Mouse (Mus musculus) ZHBTc4 (cell line): ENCODE results near the gene Antxr1.

Experiments used
- DNase-seq: peaks from one replicate; pipeline ENCODE4 v3.0.0-alpha.2; 2011; ENCODE audit warnings: low read depth, low spot score

Antxr1 gene

DNA sequence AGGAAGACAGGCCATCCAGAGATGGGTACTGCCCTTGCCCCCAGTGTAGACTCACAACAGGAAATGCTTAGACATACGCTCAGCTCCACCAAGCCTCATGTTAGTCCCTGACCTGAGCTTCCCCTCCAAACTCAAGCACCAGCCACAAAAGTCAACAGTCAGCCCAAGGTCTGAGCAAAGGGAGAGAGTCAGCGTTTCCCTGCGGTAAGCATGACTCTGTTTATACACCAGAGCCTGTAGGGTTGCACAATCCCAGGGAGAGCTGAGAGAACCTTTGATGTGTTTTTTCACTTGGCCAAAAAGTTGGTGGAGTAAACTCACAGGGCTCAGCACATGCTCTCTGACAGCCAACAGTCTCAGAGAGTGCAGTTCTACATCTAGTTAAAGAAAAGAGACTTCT is 145.9 kb downstream of the Antxr1 start:
- DNase-seq: no peak

DNA sequence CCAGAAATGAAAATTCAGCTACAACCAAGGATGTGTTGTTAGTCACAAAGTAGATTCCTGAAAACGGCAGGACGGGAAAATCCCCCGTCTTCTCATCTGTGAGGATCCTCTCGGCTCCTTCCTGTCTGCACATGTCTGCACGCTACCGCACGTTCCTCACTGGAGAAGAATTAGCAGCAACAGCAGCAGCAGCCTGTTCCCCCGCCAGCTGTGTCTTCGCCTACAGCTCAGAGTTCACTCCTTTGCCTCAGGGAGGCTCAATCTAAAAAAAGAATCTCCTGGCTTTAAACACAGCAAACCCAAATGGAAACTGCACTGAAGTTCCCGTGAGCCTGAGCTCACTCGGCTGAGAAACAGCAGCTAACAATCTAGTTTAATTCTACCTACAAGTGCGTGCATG is 148.6 kb downstream of the Antxr1 start:
- peak; percentile 6 for DNase-seq

- DNase-seq: no peak
These were observed 151.2 kb downstream of the Antxr1 start for GRCm38 (mm10) chr6:87184418-87184817.

DNA sequence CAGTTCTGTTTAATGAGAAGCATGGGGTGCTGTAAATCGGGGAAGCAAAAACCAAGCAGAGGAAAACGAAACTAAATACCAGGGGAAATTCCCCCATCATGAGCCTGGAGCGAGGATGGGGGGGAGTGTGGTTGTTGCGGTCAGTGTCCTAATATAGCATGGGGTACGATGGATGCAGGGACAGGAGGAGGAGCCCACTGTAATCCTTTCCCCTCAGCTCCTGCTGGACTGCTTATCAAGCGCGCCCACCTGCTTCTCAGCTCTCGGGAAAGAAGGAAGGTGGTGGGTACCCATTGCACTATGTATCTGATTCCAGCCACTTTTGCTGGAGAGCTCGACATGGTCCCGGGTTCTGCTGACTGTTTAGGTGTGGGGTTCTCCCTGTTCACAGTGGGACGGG is 151.6 kb downstream of the Antxr1 start:
- no peak for DNase-seq

GRCm38 (mm10) chr6:87183159-87183558 is 152.5 kb downstream of the Antxr1 start:
- no peak for DNase-seq

GRCm38 (mm10) chr6:87182736-87183135 is 152.9 kb downstream of the Antxr1 start:
- no peak for DNase-seq

DNA sequence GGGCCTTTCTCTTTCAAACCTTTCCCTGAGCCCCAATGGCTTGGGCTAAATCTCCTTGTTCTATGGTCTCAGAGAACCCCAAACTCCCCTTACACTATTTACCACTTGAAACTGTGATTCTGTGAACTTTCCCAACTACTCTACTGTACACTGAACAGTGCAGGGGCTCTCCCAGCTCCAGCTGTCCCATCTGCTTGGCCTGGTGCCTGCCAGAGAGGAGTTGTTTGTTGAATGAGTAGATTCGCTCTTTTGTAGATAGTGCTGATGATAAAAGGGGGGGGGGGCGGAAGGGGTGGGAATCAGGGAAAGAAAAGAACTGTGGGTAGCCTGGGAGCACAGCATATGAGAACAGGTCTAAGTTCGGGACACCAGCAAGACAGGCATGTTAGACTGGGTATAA is 164.2 kb downstream of the Antxr1 start:
- DNase-seq: no peak

- no peak for DNase-seq
These were observed 164.7 kb downstream of the Antxr1 start for GRCm38 (mm10) chr6:87170875-87171274.

GRCm38 (mm10) chr6:87170277-87170676 is 165.3 kb downstream of the Antxr1 start:
- DNase-seq: no peak

- no peak for DNase-seq
These were observed 167.6 kb downstream of the Antxr1 start for GRCm38 (mm10) chr6:87168021-87168420.

DNA sequence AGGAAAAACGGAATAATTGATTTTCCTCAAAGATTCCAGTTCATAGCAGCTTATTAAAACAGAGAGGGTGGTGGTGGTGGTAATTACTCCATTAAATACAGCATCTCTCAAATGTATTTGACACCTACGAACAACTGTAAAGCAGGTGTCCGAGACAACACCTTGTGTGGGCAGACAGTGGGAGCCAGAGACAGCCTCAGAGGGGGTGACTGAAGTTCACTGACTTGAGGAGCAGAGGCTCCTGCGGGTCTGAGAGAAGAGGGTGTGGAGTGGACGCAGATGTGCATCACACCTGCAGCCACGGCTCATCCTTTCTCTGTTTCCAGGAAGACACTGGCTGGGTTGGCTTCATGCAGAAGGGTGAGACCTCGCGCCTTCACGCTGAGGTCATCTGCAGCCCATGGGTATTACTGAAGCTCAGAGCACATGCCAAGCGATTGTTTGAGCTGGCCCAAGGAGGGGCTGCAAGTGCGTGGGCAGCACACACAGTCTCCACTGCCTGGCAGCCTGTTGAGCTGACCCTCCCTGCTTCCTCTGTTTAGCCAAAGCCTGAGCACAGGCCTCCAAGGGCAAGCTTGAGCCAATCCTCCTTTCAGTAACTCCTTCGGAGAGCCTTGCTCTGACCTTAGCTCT is 168.8 kb downstream of the Antxr1 start:
- DNase-seq: no peak

DNA sequence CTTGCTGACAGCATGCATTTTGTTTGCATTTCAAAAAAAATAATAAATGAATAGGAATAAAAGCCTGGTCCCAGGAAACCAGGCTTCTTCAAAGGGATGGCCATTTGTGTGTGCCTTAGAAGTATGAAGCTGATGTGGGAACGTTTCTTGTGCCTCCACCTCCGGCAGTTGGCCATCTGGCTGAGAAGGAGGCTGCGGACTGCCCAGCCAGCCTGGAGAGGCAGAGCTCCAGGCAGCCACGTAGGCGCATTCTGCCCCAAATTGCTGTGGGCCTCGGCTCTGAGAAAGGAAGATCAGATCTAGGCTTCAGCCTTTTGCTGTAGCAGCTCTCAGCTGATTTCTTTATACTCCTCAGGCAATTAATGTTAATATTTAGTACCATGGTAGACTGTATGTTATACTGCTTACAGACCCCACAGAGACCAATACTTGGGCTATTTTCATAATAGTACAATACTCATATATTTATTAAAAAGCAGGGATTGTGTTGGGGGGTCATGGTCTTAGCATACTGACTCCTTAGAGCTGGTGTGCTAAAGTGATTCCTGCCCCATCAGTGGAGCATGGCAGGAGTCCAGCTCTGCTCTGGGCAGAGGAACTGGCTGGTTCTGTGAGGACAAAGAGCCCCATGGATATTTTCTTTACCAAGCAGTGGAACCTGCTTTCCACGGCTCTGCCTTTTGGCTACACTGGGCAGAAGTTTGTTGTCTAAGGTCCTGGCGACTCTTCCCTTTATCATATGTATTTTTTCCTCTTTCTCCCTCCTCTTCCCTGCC is 169.9 kb downstream of the Antxr1 start:
- DNase-seq: no peak

GRCm38 (mm10) chr6:87161391-87162263 is 174.0 kb downstream of the Antxr1 start:
- no peak for DNase-seq

DNA sequence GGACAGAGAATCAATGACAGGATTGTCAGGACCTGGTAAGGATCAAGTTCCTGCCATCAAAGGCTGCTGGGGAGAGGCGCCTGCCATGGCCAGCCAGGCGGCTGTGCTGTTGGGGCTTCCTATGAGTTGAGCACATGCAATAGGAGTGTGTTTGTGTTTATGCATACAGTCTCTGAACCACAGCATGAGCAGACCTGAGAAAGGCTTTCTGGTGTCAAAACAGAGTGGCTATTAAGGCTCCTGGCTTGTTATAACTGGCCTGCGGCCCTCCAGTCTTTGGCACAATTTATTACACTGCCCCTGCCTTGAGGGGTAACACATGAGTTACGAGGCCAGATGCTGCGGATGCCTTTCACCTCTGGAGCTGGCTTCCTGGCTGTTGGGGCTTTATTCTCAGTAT is 175.4 kb downstream of the Antxr1 start:
- no peak for DNase-seq

DNA sequence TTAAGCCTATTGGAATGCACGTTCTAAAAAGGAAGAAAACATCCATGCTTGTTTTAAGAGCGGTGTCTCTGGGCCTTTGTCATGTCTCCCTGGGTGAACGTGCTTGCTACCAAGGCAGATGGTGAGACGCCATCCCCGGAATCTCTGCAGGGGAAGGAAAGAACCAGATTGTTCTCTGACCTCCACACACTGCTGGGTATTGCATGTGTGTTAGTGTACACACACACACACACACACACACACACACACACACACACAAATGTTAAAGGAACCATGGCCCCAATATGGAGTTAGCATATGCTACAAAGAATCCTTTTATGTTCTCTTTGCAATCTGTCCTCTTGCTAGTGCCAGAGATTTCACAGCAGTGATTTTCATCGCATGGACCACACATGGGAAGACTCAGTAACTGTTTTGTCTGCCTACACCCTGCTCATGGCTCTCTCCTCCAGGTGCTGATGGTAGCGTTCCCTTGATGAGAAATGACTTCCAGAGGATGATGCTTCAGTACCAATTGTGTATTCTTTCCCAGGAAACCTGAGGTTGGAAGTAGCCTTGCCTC is 177.5 kb downstream of the Antxr1 start:
- no peak for DNase-seq

- no peak for DNase-seq
These were observed 181.8 kb downstream of the Antxr1 start for GRCm38 (mm10) chr6:87153836-87154235.

DNA sequence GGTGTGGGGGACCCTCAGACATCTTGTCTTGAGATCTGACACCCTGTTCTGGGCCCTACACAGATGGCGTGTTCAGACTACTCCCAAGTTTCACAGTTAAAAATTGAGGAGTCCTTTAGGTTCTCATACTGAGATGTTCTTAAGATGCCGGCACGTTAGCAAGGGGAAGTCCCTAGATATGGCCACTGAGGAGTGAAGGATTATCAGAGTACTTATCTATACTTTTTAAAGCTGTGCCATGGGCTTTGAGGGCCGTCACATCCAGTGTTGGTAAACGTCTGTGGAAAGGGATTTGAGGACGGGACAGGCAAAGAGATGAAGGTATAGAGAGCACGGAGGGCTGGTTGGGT is 182.4 kb downstream of the Antxr1 start:
- DNase-seq: no peak

DNA sequence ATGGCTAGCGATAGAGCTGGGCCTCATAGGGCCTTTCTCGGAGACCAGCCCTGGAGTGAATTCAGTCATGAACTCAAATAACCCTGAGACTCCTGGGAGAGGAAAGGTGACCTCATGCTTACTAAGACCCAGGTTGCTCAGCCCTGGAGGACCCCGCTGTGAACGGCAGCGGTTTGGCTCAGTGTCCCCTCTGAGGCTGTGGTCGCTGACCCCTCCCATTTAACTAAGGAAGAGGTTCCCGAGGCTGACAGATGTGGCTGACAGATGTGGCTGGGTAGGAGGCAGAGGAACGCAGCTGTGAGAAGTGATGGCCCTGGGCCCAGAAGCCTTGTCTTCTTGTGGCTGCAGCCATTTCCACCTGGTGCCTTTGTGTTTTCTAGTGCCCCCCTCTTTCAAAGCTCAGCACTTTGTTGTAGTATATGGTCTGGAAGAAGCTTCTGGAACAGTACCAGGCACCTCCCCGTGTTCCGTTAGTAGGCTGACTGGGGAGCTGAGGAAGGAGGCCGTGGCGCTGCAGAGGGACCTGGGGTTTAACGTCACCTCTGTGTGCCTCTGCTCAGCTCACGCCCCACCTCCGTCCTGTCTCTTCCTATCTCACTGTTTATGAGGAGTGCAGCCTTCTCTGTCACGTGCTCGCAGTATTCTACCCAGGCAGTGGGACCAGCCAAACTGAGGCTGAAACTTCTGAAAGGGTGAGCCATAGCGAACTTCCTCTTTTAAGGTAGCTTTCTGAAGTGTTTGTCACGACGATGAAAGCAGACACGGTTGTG is 183.0 kb downstream of the Antxr1 start:
- DNase-seq: no peak

DNA sequence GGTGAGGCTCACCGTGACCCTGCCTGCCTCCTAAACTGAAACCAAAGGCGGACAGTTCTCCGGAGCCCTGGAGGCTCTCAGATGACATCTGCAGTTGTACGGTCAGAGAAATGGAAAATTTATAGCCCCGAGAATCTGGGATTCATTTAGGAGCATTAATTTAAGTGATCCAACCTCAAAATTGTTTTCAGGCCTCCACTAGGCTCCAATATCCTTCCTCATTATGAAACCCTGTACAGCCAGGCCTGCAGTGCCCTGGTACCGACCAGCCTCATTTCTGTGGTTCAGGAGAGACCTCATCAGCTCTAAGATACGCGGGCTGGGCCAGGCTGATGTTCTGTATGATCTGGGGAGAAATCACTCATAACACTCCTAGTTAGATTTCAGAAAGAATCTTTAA is 184.2 kb downstream of the Antxr1 start:
- DNase-seq: no peak

DNA sequence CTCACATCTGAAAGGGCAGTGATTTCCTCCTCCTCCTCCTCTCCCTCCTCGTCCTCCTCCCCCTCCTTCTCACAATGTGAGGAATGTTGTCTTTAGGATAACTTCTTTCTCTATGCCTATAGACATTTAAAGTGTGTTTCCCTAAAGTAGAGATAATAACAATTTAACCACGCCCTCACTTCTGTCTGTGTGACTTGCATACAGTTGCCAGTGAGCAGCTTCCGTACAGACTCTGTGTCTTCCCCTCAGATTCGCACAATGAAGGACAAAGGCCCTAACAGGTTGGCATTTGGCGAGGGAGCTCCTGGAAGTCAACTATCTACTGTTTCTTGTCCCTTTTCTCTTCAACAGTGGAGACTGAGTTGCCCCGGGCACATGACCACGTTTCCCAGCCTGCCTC is 185.2 kb downstream of the Antxr1 start:
- peak; percentile 55 for DNase-seq

GRCm38 (mm10) chr6:87147921-87148320 is 187.7 kb downstream of the Antxr1 start:
- DNase-seq: no peak
